Mouse (Mus musculus): ENCODE data around the gene Gmfg.

Gene Gmfg

DNA sequence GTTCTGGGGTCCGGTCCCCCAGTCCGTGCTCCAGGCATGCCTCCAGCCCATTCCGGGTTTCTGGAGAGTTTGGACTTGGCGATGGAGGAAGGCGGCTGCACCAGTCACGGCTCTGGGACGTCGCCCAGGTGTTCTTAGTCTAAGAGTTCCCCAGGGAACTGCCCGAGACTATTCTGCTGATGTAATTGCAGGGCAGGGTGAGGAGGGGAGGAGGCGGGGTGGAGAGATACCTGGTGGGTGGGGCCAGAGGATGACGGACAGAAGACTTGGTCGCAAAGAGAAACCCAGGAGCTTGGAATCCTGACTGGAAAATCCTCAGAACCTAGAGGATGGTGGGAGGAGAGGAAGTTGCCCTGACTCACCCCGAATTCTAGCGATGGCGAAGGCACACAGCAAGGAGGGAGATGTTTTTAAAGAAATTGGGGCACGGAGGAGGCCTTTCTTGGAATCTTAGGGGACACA is 50.8 kb downstream of the Gmfg start:
- DNase-seq, result no peak

- DNase-seq, result peak; percentile 73
Measured at GRCm38 (mm10) chr7:28490410-28490809, 53.2 kb downstream of the Gmfg start.

GRCm38 (mm10) chr7:28490903-28491302 is 53.7 kb downstream of the Gmfg start:
- peak; percentile 45 for DNase-seq

DNA sequence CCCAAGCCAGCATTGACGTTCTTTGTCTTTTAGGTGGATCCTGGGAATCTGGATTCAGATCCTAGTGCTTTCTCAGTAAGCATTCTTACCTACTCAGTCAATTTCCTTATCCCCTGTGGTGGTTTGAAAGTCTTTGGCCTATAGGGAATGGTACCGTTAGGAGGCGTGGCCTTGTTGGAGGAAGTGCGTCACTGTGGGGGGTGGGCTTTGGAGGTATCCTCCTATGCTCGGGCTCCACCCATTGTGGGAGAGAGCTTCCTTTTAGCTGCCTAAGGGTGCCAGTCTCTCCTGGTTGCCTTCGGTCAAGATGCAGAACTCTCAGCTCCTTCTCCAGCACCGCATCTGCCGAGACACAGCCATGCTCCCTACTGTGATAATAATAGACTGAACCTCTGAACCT is 55.1 kb downstream of the Gmfg start:
- no peak for DNase-seq

DNA sequence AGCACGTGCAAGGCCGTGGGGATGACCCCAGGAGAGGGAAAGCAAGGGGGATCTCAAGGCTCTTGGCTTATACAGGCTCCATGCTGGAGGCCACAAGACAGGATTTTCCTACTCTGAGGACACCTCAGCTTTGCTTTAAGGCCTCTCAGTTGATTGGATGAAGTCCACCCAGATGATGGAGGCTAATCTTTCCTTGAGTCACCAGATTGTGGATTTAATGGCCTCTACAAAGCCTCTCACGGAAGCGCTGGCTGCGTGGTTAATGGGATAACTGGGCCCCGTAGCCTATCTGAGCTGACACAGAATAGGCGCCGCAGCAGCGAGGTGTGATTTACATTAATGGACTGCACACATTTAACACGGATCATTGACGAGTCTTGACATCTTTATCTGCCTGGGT is 58.2 kb downstream of the Gmfg start:
- DNase-seq, result no peak

Data from thymus, postnatal 4 days (tissue).